Comparison of ENCODE assay signal across 8 mouse cellular contexts in genomic region chr6:8582377-8582776, GRCm38 (mm10).
"Had no signal": no experiment of that assay in that cellular context is flagged by ENCODE, and none has a peak within 500 bp of the region (broad histone marks: within the 10 kb centered on the region; RNA-seq: fewer than 3 reads in every experiment).

No protein-coding gene starts in this region.

- DNase-seq: kidney, adult 2 months; kidney, postnatal 25 days; lung, postnatal 14 days; retina, postnatal 1 day; right cerebral cortex, postnatal 4 days; spleen, adult 18-20 months; thymus, adult 18-20 months; thymus, postnatal 14 days had no signal
